Mouse (Mus musculus): ENCODE data around the gene Mx1.

Gene Mx1

DNA sequence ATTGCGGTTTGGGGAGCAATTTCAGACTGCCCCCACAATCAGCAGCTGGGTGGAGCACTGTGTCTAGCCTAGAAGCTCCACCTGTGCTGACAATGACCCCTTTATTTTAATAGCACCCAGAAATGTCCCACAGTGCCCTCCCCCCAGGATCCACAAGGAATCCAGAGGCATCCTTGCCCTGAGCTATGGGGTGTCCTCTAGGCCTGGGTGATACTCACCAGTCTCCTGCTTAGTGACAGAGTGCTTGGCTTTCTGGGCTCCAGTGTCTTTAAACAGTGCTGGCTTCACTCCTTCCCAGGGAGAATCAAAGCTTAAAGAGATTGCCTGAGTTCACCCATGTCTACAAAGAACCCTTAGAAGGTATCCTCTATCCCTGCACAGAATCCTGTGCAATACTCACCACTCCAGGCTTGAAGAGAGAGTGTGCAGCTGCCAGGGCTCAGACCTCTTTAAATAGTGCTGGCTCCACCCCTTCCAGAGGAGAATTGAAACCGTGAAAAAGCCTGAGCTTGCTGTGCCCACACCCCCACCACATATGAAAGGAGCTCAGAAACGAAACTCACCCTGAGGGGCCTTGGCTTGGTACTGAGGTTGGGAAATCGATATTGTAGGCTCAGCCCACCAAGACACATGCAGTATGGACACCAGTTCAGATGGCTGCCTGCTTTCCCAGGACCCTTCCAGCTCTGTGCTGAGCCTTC lies at the start of gene Mx1:
Gene Mx1 (minus strand): TSS at position 427 of the 701 bp plus-strand sequence.
- peak; percentile 21 for DNase-seq

- no peak for DNase-seq
Observed at GRCm38 (mm10) chr16:97512347-97512751, 49.6 kb upstream of the Mx1 start.

GRCm38 (mm10) chr16:97511495-97511894 lies 48.8 kb upstream of the Mx1 start:
- no peak for DNase-seq

DNA sequence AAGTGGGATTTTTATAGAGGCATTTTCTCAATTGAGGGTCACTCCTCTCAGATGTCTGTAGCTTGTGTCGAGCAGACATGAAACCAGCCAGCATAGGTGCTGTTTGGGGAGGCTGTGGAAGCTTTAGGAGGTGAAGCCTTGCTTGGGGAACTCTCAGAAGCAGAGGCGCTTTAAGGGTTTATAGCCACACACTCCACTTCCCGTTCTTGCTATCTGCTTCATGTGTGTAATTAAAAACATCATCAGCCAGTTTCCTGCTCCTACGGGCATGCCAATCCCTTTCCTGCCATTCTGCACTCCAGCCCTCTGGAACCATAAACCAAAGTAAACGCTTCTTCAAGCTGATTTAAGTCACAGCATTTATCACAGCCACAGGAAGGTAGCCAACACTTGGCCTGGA lies 48.1 kb upstream of the Mx1 start:
- no peak for DNase-seq

GRCm38 (mm10) chr16:97507783-97508182 lies 45.1 kb upstream of the Mx1 start:
- no peak for DNase-seq

- no peak for DNase-seq
Observed at GRCm38 (mm10) chr16:97504793-97505192, 42.1 kb upstream of the Mx1 start.

- DNase-seq, result no peak
Observed at GRCm38 (mm10) chr16:97503849-97504248, 41.1 kb upstream of the Mx1 start.

DNA sequence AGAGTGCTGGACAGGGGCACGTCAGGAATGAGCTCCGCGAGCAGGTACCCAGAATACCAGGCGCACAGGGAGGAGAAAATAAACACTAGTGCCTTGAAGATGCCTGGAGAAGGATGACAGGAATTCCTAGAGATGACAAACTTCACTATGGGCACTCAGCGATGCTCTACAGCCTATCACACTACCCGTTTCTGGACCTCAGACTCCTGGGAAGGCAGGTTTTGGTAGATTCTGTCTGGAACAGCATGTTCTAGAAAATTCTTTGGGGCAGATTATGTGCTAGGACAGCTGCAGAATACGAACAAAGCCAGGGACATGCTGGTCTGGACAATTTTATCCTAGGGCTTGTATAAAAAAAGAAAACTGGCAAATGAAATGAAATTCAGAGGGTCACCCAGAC lies 38.2 kb upstream of the Mx1 start:
- DNase-seq, result no peak

GRCm38 (mm10) chr16:97499450-97499849 lies 36.7 kb upstream of the Mx1 start:
- DNase-seq, result no peak

DNA sequence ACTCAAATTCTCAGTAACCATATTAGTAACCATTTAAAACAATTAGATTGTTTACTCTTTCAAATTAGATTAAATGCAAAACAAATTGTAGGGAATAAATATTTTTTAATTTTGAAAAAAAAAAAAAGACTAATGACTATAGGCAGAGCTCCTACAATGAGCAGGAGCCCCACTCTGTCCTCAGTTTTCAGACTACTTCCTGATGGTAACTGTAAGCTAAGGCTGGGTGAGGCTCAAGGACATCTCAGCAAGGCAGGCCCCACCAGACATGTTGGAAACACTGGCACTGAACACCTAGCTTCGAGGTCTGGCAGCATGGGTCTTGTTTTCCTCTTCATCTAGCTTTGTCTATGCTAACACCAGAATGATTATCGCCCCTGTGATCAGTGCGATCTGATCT lies 35.4 kb upstream of the Mx1 start:
- no peak for DNase-seq

GRCm38 (mm10) chr16:97497682-97498081 lies 35.0 kb upstream of the Mx1 start:
- no peak for DNase-seq

DNA sequence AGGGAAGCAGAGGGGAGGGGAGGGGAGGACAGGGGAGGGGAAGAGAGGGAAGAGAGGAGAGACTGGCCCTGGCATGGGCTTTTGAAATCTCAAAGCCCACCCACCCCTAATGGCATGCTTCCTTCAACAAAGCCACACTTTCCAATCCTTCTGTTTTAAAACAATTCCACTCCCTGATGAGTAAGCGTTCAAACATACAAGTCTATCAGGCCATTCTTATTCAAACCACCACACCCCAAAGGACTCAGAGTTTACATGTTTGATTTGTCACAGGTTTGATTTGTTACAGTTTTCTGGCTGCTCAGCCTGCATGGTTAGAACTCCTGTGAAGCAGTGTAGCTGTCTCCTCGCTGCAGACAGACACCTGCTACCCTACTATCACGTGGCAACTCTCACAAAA lies 33.3 kb upstream of the Mx1 start:
- DNase-seq, result no peak

GRCm38 (mm10) chr16:97492369-97492768 lies 29.7 kb upstream of the Mx1 start:
- DNase-seq, result no peak

GRCm38 (mm10) chr16:97478655-97479054 lies 15.9 kb upstream of the Mx1 start:
- no peak for DNase-seq

DNA sequence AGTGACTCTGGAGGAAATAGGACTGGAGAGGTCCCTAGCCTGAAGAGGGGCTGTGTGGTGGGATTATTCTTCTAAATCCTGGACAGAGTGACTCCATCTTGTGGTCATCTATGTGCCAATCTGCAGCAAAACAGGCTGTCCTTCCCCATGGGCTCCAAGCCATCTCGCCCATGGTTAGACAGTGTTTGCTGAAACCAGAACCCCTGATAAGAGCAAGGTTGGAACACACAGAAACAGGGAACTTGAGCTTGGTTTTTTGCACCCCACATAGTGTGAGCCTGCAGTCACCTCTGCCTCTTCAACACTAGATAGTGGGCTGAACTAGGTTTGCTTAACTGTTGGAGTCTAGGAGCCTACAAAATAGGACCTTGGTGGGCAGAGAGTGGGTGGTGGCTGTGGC lies 13.8 kb upstream of the Mx1 start:
- no peak for DNase-seq

DNA sequence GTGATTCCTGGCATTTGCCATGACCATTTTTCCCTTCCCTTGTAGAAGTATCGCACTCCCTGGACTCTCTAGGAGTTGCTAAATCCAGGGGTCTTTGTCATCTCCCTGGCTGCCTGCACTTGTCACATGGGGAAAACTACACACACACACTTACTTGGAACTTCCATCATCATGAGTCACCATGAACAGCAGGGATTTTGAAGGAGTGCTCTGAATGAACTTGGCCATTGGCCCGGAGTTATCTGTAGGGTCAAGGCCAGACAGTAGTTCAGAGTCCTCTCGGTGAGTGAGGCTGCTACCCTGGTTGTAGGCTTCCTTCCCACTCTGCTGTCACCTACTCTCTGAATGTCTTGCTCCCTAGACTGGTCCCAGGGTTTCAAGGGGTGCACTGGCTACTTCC lies 12.9 kb upstream of the Mx1 start:
- no peak for DNase-seq

DNA sequence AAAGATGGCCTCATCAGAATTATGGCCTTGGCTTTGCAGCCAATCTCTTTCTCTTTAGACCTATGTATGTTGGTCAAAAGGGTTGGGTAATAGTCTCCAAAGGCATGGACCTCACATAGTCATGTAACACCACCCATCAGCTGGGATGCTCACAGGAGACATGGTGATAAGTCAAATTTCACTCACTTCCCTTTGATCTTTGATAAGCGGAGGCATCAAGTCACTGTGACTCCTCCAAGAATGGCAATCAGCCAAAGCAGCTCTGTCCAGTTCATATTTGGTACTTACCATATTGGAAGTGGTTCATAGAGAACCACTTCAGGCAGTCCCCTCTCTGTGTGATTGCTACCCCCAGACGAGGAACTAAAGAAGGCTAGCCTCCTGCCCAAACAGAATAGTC lies 12.0 kb upstream of the Mx1 start:
- DNase-seq, result no peak

GRCm38 (mm10) chr16:97467993-97468791 lies 5.5 kb upstream of the Mx1 start:
- DNase-seq, result no peak

DNA sequence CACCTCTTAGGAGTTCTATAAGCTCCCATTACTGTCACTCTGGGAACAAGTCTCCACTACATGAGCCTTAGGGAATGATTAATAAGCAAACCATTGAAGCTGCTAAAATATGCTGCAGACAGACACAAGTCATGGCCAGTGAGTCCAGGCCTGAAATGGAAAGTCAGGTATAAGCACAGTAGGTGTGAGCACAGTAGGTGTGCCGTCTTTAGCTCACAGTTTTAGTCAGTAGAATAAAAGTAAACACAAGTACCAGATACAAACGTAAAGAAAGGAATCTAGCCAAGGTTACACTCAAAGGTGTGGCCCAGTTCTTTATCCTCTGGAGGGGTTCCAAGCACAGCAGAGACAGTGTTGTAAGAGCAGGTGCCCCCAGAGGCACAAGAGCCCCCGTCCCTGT lies 4.8 kb upstream of the Mx1 start:
- DNase-seq, result no peak

GRCm38 (mm10) chr16:97466182-97466957 lies 3.7 kb upstream of the Mx1 start:
- DNase-seq, result no peak

GRCm38 (mm10) chr16:97461271-97461670 lies 1.4 kb downstream of the Mx1 start:
- no peak for DNase-seq

DNA sequence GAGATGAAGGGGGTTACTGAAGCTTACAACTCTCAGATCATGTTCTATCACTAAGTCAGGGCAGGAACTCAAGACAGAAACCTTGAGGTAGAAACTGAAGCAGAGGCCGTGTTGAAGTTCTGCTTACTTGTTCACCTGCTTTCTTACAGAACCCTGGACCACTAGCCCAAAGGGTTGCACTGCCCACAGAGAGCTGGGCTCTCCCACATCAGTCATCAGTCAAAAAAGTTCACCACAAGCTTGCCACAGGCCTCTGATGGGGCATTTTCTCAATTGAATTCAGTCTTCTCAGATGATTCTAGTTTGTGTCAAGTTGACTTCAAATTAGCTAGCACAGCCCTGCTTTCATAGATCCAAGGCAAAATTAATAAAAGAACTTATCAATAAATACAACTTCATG lies 2.9 kb downstream of the Mx1 start:
- DNase-seq, result no peak

GRCm38 (mm10) chr16:97447386-97447785 lies 15.3 kb downstream of the Mx1 start:
- no peak for DNase-seq
